Mouse (Mus musculus): ENCODE data around the gene Sfxn5.

The Sfxn5 gene

GRCm38 (mm10) chr6:85333000-85333669 is at the start of gene Sfxn5:
Gene Sfxn5 (minus strand): TSS chr6:85333422.
- peak; percentile 97 for DNase-seq

GRCm38 (mm10) chr6:85382791-85383190 is 49.6 kb upstream of the Sfxn5 start:
- DNase-seq, result no peak

DNA sequence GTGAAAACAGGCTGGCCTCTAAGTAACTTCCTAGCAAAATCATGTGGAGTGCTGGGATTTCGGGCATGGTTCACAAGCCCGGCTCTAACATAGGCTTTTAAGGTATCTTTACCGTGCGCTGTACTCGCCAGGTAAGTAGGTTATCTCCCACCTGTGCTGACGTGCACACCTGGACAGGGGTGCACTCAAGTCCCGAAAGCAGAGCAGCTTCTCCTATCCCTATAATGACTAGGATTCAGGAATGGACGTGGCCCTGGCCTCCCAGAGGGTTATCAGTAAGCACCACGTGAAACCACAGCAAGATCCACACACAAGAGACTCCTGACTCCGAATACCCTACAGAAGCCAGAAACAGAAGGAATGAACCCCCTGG is 48.4 kb upstream of the Sfxn5 start:
- DNase-seq, result no peak

GRCm38 (mm10) chr6:85380901-85381647 is 47.9 kb upstream of the Sfxn5 start:
- no peak for DNase-seq

GRCm38 (mm10) chr6:85380201-85380900 is 47.1 kb upstream of the Sfxn5 start:
- DNase-seq, result peak; percentile 78

DNA sequence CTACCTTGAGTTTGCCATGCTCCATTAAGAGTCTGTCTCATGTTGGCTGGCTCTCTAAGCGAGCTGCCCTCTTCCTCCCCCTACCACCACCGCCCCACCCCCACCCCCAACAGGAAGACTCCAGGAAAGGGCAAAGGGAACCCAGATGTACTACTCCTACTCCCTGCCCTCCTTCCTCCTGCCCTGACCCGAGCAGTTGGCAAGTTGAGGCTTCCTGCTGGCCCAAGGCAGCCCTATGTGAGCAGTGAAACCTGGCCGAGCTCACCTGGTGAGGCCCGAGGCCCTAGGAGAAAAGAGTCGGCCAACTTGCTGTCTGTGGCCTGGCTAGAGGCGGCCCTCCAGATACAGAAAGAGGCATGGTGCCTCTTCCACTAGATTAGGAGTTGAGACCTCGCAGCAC is 45.4 kb upstream of the Sfxn5 start:
- no peak for DNase-seq

DNA sequence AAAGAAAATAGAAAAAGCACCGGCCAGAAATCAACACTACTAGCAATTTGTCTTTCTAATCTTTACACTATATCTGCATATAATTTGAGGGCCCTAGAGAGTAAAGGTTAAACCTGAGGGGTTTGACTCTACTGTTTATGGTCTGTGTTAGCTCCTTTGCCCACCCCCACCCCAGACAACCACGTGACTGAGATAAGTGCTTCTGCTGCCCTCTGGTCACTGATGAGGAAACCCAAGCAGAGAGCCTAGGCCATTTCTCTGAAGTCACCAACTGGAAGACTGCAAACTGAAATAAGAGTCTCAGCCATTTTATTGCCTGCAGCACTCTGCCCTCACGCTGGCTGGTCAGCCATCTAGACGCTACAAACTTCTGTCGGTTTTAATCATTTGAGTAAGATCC is 44.7 kb upstream of the Sfxn5 start:
- no peak for DNase-seq

GRCm38 (mm10) chr6:85377066-85377734 is 44.0 kb upstream of the Sfxn5 start:
- peak; percentile 5 for DNase-seq

DNA sequence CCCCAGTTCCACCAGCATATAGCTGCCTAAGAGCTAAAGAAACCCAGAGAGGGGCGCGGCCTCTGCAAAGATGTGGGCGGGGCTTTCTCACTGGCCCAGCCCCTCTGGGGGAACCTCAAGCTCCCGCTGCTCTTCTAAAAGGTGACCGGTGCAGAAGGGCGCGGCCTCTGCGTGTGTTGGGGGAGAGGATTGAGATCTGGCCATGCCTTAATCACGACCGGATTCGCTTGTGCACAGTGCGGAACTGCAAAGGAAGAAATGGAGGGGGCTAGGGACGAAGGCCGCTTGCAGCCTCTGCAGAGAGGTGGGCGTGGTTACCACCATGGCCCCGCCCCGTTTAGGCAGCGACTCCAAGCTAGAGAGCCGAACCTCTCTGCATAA is 41.5 kb upstream of the Sfxn5 start:
- DNase-seq, result peak; percentile 98

DNA sequence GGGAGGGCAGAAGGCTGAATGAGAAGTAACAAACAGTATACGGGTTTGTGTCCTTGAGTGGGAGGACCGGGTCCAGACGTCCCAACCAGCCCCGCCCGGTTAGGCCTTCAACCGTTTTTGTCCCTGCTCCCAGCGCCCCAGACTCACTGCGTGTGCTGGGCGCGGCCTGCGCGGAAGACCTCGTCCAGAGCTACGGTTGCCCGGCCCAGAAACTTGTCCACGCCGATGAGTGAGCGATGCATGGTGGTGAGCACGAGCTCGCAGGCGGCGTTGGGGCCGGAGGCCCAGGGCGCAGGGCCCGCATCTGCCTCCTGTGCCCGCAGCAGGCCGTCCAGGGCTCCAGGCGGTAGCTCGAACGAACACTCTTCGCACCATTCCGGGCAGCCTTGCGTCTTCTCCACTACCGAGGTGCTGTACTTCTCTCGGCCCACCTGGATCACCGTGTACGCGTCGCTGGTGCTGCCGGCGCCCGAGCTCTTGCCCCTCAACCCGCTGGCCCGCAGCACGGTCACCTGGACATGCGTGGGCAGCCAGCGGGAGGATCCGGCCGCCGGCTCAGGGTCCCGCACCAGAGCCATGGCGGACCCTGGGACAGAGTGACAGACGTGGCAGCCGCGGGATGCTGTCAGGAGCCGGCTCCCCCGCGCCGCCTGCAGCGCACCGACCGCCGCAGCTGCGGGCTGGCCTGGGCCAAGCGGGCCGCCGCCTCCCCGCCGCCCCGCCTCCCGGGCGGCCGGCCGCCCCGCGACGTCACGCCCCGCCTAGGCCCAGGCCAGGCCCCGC is 40.9 kb upstream of the Sfxn5 start, which contains the start of gene Rab11fip5:
TSS of gene Rab11fip5 (minus strand) at position 684 of the 783 bp plus-strand sequence.
- DNase-seq, result no peak

DNA sequence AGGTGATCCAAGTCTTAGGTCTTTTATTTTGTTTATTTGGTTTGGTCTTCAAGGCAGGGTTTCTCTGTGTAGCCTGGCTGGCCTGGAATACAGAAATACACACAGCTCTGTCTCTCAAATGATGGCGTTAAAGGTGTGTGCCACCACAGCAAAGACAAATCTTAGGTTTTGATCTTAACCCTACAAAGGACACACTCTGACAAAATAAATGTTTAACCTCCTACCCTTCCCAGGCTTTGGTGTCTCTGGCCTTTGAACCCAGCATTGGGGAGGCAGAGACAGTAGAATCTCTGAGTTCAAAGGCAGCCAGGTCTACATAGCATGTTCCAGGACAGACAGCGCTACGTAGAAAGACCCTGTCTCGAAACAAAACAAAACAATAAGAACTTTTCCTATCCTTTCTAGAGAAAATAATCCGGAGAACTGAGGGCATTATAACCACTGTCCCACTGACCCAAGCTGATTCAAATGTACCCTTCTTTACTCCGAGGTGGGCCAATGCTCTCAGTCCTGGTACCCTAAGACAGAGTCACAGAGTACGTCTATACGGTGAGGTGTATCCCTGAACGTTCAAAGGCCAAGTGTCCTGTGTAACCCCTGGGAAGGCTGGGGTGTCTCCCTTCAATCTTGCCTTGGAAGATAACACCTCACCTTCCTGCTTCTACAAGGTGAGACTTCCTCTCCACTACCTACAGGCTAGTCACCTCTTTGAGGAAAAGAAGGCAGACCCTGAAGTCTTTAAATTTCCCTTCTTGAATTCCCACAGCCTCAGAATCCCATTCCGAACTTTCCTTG is 40.0 kb upstream of the Sfxn5 start:
- DNase-seq, result no peak

GRCm38 (mm10) chr6:85372496-85372895 is 39.3 kb upstream of the Sfxn5 start:
- DNase-seq, result peak; percentile 28

DNA sequence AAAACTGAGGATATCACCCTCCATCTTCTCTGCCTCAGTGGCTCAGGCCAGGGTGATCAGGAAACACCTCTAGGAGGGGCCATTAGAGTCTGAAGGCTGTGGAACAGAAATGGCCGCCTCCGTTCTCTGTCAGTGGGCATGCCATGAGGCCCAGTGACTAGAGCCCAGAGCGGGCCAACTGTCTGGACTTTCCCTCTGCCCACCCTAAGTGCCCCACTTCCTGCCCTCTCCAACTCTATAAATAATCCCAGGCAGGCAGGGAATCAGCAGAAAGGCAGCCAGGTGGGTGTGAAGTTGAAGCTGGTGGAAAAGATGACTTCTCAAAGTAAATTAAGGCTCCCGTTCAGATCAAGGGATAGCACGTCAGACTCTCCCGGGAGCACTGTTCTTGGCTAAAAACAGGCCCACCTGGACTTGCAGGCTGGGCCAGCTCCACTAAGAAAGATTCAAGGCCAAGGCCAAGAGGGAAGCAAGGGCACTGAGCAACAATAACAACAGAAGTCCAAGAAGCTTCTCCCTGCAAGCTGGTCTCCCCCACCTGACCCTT is 38.7 kb upstream of the Sfxn5 start:
- DNase-seq, result peak; percentile 24

DNA sequence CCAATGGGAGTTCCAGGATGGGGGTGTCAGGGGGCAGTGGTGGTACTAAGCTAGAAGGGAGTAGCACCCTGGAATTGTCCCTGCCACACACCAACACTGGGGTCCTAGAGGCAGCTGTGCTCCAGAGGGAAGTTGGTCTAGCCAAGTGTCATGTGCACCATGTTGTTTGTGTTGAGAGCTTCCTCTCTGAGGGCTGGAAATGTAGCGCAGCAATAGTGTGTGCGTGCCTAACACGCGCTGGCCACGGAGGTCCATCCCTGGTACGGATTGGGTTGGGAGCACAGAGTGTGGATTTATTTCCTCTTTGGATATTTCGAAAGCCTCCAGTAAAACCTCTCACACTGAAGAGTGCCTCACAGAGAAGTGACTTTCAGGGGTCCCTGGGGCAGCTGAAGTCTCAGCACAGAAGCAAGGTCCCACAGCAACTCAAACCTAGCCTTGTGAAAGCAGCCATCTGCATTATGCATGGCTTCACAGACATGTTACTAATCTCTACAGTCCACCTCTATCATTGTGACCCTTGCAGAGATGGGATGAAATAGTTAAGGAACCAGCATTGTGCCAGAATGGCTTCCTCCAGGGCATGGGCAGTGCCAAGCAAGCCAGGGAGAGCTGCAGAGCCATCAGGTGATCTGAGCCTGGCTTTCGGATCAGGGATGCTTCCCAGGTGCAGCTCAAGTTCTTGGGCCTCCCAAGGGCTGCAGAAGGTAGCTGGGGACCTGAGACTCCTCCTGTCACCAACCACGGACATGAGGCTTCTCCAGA is 37.6 kb upstream of the Sfxn5 start:
- peak; percentile 14 for DNase-seq

- DNase-seq, result no peak
Measured at GRCm38 (mm10) chr6:85370041-85370440, 36.8 kb upstream of the Sfxn5 start.

- DNase-seq, result no peak
Measured at GRCm38 (mm10) chr6:85369181-85369860, 36.1 kb upstream of the Sfxn5 start.

DNA sequence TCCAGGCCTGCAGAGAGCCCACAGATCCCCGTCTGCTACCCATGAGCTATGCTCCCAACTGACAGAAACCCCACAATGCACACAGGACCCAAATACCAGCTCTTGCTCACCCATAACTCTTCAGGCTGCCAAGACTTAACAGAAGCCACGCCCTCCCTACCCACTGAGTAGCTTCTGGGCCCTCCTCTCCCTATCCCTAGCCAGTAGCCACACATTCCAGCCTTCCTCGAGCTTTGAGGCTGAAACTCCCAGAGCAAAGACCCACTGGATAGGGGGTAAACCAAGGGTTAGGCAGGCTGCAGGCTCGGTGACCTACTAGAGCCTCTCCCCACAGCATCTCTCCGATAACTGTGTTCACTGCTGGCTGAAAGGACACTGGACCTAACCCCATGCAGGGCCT is 35.5 kb upstream of the Sfxn5 start:
- DNase-seq, result no peak

DNA sequence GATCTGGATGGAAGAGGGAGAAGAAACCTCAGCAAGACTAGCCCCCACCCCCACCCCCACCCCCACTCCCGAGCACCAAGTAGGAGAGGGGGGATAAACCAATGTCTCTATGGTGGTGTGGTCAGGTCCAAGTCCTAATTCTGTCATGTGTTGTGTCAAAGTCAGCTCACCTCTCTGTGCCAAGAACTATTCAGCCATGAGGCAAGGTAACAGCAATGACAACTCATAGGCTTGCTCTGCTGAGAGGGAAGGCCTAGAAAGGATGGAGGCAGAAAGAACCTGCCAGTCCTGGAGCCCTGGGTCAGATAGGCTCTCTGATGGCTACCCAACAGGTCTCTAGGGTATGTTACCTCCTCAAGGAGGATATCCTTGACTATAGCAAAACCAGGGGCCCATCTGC is 34.9 kb upstream of the Sfxn5 start:
- no peak for DNase-seq

DNA sequence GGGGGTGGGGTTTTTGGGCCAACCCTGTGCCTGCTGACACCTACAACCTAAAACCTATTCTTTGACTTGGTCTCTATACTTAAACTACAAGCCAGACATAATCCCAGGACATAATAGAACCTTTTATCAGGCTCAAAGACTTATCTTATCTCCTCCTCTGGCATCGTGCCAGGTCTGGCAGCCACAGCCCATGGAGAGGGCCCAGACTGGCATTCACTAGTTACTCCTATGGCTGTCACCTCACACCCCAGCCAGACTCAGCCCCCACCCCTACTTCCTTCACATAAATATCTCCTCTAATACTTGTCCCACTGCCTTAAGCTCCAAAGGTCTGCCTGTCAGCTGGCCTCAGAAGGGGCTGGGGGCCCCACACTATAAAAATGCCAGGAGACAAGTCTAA is 33.2 kb upstream of the Sfxn5 start:
- DNase-seq, result no peak

GRCm38 (mm10) chr6:85364439-85364838 is 31.2 kb upstream of the Sfxn5 start:
- DNase-seq, result no peak
